Mouse (Mus musculus): Measurements from ENCODE around the gene Hist1h2bj.

The Hist1h2bj gene

DNA sequence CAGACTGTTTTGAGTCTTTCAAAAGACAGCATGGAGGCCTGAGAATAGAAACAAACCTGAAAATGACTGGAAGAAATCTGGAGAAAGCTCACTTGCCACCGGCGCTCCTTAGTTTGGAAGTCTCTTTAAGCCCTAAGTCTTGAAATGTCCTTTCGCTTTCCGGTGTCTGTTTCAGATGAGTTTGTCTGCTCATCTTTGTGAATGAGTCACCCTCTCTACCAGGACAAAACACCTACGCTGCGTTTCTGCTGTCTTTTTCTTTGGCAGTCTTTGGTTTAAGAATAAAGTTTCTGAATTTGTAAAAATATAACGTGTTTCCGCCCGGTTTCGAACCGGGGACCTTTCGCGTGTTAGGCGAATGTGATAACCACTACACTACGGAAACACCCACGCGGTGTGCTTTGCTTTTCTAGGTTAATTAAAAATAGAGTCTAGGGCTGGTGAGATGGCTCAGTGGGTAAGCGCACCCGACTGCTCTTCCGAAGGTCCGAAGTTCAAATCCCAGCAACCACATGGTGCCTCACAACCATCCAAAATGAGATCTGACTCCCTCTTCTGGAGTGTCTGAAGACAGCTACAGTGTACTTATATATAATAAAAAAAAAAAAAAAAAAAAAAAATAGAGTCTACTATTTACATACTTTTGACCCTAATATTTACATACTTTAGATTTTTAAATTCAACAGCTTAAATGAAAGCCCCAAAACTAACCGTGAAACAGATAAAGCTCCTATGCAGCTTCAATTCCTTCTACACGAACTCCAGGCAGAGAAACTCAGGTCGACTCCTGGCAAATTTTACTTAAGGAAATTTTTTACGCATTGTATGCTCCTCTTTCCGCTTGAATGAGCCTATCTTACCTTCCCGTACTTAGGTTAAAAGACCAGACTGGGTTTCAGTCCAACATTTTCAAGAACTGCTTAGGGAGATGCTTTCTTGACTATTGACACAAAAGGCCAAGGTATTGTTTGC, 27.2 kb upstream of the Hist1h2bj start:
- DNase-seq (ENCODE audit: low read depth, low spot score), result peak; percentile 92

DNA sequence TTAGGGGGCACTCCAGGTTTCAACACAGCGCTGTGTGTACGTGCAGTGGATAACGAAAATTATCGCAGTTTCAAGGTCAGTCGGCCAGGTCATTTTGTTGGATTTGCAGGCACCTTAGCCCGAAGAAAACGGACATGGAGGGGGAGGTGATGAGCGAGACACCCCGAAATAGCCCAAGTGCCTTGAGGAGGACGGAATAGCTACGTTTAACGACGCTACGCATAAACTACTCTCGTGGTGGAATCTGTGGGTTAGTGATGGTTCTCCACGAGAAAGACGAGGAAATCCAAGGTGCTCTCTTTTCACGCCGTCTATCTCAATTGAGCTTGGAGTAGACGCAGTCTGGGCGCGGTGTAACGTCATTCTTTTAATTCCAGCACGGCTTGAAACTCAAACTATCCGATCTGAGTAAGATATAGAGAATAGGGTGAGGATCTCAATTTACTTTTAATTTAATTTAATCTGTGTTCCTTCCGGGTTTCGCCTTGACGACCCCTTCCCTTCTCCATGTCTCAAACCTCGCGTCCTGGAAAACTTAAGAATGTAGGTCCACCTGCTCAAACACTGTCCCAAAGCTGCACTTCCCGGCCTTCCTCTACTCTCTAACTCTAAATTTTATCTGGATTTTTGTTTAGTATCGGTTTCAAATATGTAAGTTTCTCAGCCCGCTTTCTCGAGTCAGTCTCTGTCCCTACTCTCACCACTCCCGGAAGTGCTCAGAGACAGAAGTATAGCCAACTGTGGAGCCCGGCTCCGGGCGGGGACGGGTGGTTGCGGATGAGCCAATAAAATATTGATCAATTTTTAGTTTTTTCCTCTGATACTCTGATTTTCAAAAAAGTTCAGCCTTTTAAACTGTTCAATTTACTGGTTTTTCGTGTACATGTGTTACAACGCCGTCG, 22.8 kb upstream of the Hist1h2bj start:
- DNase-seq (ENCODE audit: low read depth, low spot score), result no peak

DNA sequence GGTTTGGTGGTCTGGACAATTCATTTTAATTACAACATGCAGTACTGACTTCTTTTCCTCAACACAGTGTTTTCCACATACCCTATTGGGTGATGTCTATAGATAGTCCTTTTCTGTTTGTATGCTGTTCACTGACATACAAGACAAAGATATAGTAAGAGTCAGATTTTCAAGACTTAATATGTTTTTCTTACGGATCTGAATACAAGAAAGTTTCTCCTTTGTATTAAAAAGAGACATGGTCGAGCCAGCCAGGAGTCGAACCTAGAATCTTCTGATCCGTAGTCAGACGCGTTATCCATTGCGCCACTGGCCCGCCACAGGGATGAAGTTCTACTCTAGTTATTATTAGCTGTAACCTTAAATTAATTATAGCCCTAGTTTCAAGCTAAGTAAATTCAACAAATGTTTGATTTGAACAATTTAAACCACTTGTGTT, 22.1 kb upstream of the Hist1h2bj start:
- no peak for DNase-seq (ENCODE audit: low read depth, low spot score)

DNA sequence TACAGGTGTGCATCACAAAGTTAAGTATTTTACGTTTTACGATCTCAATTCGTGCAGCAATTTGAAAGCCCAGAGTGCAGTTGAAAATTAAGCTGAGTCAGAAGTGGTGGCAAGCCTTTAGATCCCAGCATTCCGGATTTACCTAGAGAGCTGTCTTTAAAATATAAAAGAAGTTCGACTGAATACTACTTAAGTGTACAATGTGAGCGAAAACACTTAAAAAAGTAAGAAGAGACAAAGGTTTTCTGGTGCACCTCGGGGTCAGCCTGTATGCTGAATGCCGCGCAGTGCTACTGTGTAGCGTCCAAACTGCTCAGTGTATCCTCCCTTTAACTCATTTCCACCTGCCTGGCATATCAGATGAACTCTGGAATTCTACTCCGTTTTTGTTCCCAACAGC, 21.4 kb upstream of the Hist1h2bj start:
- no peak for DNase-seq (ENCODE audit: low read depth, low spot score)

DNA sequence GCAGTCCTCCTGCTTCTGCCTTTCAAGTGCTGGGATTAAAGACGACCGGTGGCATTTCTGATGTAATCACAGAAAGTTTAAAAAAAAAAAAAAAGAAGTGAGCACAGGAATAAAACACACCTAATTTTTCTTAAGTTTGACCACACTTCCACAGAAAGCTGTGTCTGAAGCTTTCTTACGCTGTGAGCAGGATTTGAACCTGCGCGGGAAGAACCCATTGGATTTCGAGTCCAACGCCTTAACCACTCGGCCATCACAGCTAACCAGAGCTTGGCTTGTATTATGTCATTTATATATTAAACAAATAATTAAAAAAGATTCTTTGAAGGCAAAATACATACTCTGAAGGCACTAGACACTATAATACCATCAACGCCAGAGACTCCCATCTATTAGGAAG, 20.8 kb upstream of the Hist1h2bj start:
- peak; percentile 94 for DNase-seq (ENCODE audit: low read depth, low spot score)

DNA sequence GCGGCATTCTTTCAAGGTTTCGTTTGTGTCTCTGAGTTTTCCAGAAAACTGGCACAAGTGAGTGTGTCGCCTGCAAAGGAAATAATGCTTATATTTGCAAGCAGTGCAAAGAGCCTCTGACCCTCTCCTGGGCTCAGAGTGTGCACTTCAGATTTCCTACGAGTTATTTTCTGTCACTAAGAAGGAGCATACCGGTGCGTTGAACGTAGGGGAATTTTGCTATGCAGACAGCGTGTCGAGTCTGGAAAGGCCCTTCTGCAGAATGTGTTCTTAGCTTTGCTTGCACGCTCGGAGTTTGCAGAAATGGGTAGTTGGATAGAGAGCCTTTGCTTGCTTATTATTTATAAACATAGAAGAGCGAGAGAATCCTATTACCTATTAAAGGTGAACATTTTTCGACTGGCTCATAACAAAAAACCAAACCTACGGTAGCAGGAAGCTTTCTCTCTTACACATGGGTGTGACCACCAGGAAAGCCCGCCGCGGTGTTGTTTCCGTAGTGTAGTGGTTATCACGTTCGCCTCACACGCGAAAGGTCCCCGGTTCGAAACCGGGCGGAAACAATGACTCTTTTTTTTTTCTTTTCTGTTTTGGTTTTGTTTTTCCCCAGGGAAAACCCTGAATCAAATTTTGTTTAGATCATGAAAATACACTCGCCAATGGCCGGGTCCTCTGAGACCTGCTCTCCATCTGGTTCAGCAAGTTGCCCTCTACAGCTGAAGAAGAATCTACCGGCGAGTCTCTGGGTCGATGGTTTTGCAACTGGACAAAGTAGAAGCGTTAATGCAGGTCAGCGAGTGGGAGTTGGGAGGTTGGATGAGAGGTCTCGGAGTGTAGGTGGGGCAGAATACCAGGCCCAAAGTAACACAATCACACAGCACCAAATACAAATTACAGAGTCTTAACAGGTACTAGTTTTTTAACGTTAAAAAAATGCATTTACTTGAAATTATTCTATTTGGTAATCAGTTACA, 16.7 kb upstream of the Hist1h2bj start:
- DNase-seq (ENCODE audit: low read depth, low spot score), result peak; percentile 92

DNA sequence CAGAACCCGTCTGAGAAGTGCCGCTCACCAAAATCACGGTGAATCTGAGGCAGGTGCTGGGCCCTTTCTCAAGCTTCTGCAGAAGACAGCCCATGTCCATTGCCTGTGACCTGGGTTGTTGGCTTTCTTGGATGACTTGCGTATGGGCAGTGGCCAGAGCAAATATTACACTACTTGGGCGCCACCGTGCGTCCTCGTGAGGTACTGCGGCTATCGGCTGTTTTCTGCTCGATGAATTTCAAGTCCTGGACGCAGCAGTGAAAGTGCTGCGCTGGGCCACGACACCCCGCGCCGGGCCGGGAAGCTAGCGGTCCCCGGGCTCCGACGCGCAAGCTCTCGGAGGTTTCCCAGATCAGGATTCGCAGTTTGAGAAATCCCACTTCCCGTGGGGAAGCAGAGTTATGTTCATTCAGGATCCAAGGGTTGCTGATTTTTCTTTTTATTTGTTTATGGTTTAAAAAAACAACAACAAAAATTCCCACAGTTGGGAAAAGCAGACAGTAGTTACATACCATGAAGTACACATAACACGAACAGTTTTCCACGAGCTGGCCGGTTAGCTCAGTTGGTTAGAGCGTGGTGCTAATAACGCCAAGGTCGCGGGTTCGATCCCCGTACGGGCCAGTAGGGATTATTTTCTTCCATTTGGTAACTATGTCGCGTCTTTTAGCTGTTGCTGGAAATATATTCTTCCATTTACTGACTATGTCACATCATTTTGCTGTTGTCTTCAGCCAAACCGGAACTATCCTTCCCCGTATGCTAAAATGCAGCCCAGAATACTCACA, 14.1 kb upstream of the Hist1h2bj start:
- DNase-seq (ENCODE audit: low read depth, low spot score), result peak; percentile 96

DNA sequence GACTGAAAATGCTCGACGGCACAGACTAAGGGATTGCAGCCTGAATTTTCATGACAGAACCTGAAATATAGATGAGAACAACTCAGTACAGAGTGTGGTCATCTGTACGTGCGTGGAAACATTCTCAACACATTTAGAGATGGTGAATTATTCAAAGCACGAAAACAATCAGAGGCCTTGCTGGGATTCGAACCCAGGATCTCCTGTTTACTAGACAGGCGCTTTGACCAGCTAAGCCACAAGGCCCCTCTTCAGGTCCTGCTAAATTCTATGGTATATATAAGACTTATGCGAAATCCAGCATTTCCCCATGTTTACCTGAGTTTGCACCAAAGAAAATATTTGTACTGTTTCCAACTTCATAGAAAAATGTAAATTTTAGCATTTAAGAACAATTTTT, 13.1 kb upstream of the Hist1h2bj start:
- no peak for DNase-seq (ENCODE audit: low read depth, low spot score)

DNA sequence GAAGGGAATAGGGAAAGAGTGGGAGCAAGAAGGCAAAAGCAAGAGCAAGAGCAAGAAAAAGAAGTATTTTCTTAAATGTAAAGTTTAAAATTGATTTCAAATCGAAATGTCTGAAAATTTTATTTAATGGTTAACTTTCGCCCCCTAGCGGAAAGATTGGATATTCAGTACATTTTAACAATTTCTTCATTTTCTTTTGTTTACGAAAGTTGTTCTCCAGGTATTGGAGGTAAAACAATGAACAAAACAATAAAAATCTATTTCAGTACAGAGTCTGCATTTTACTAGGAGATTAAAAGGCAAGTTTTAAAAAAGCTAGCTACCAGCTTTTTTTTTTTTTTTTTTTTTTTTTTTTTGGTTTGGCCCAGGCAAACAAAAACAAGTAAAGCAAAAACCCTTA, 12.5 kb upstream of the Hist1h2bj start:
- no peak for DNase-seq (ENCODE audit: low read depth, low spot score)

DNA sequence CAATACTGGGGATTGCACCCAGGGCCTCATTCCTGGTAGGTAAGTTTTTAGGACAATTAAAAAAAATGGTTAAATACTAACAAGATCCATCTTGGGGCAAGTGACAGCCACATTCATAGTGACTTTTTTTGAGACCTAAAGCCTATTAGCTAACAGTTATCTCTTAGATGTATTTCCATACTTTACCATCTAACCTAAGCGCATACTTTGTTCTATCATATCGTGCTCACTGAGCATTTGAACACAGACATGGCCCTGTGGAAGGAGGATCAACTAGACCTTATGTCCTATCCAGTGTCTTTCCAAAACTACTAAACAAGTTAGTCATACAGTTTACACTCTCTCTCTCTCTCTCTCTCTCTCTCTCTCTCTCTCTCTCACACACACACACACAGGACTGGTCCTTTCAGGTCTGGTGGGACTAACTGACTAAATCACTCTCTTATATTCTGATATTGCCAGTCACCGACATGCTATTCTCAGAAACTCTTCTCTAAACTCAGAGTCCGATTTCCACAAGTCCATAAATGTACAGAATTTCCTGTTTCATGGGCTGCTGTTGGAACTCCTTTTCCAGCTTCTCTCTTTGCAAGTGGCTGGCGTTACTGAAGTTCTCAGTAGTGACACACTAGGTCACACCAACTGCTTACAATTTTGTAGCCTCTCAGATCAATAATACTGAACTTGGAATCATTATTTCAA, 9.1 kb upstream of the Hist1h2bj start:
- no peak for DNase-seq (ENCODE audit: low read depth, low spot score)

DNA sequence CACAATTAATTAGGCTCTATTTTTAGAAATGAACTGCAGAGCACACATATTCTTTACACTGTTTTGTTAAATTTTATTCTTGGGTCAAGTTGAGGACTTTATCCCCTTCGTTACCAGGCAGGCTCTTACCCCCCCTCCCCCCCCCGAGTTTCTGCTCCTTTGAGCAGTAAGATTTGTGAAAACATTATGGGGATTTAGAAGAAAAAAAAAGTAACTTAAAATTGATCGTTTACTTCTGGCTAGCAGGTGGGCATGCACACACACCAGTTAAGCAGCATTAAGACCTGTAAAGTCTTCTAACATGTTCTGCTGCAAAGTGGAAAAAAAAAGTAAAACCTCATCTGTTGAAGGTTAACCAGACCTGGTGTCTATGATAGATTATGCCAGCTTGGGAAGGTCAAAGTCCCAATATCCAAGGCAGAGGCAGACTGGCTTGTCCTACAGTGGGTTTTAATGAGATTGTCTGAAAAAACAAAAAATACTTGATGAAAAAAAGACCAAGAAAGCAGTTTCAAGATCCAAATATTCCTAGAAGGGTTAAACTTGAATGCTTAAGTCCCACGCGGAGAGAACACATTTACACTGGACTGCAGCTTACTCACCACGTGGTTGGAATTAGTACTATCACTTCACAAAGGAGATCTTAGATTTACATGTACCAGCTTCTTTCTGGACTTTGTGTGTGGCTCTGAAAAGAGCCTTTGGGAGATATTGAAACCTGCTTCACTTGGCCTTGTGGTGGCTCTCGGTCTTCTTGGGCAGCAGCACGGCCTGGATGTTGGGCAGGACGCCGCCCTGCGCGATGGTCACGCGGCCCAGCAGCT, 8.4 kb upstream of the Hist1h2bj start:
- DNase-seq (ENCODE audit: low read depth, low spot score), result no peak

DNA sequence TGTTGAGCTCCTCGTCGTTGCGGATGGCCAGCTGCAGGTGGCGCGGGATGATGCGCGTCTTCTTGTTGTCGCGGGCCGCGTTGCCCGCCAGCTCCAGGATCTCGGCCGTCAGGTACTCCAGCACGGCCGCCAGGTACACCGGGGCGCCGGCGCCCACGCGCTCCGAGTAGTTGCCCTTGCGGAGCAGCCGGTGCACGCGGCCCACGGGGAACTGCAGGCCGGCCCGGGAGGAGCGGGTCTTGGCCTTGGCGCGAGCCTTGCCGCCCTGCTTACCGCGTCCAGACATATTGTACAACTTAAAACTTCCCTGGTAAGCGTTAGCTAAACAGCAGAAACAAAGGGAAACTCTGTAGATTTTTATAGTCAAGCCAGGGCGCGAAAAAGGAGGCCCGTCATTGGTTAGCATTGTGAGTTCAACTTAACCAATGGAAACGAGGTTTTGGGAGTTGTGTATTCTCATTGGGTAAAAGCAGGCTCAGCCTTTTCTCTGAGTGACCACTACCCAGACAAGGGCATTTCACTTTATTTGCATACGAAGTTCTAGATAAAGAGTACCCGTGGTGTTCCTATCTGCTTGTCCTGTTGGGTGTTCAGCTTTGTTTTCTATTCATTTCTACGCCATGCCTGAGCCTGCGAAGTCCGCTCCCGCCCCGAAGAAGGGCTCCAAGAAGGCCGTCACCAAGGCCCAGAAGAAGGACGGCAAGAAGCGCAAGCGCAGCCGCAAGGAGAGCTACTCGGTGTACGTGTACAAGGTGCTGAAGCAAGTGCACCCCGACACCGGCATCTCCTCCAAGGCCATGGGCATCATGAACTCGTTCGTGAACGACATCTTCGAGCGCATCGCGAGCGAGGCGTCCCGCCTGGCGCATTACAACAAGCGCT, 7.5 kb upstream of the Hist1h2bj start, which contains the start of the genes Hist1h2ah and Hist1h2bk:
Hist1h2ah (minus strand) TSS at position 302 of the 882 bp plus-strand sequence.
Hist1h2bk (plus strand) TSS at position 604 of the 882 bp plus-strand sequence.
- DNase-seq (ENCODE audit: low read depth, low spot score), result peak; percentile 95

DNA sequence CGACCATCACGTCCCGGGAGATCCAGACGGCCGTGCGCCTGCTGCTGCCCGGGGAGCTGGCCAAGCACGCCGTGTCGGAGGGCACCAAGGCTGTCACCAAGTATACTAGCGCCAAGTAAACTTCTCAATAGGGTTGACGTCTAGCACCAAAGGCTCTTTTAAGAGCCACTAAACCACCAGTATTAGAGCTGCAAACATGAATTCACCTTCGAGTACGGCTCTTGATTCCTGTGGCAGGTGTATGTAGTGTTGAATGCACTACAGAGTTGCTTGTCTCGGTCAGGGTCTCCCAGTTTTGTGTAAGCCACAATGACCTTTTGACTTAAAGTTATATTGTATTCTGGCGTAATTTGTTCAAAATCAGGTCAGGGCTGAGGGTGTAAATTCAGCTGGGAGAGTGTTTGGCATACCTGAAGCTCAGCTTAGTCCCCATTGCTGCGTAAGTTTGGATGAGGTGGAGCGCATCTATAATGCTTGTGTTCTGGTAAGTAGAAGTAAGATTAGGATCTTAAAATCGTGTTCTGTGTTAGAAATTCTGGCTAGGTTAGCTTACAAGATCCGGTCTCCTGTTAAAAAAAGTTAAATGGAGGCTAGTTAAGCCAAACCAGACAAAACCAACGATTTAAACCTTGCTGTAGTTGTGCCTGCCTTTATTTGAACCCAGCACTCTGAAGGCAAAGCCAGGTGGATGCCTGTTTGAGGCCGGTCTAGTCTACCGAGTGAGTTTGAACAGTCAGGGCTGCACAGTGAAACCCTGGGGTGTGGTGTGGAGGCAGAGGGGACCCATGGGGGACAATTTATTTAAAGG, 6.7 kb upstream of the Hist1h2bj start:
- DNase-seq (ENCODE audit: low read depth, low spot score), result no peak

DNA sequence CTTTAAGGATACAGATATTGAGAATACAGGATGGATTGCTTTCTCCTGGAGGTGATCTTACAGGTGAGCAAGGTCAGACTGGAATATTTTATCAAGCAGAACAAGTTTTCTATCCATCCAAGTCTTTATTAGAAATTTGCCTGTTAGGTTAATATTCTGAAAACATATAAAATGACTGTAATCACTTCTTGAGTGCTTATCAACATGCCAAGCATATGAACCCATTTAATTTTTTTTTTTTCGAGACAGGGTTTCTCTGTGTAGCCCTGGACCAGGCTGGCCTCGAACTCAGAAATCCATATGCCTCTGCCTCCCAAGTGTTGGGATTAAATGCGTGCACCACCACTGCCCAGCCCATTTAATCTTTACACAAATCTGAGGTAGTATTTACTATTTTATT, 6.0 kb upstream of the Hist1h2bj start:
- no peak for DNase-seq (ENCODE audit: low read depth, low spot score)

DNA sequence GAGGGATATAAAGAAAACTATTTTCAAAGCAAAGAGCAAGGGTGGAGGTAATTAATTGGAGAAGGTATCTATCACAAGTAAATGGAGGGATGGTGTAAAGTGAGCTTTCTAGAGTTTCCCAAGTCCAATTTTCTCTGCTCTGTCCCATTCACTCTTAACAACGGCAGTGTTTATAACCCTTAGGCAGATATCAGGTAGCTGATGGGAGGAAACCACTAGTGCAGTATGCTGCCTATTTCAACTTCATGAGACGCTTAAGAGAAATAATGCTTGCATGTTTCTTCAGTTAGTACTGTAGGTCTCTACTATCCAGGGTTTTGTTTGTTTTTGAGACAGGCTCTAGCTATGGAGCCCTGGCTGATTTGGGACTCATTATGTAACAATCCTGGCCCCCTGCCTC, 5.6 kb upstream of the Hist1h2bj start:
- no peak for DNase-seq (ENCODE audit: low read depth, low spot score)

DNA sequence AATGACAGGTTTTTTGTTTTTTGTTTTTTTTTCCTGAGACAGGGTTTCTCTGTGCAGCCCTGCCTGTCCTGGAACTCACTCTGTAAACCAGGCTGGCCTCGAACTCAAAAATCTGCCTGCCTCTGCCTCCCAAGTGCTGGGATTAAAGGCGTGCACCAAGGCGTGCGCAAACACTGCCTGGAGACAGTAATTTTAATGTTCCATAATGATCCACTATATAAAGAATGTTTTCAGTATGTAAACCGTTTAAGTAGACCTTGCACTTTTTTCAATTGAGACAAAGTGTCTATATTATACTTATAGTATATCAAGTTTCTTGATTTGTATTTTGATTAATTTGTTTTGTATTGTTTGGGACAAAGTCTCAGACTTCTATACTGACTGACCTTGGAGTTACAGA, 3.6 kb upstream of the Hist1h2bj start:
- DNase-seq (ENCODE audit: low read depth, low spot score), result no peak

DNA sequence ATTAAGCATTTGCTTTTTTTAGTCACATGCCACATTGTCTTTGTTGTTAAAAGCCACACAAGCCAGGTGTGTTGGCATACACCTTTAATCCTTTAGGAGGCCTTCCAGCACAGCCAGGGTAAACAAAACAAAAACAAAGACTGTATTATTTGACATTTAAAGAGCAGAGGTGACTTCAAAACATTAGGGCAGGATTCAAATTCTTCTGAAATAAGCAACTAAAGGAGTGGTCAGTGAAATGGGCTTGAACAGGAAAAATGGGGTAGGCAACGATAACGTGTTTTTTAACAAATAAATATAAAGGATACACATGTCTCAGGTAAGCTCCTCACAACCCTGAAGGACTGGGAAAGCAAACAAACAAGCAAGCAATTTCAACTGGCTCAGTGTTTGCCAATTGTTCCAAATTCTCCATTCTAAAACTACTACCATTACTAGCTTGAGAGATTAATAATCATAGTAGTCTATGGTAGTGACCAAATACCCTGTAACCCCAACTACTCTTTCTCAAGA, 3.0 kb upstream of the Hist1h2bj start:
- DNase-seq (ENCODE audit: low read depth, low spot score), result no peak
